Comparison of ENCODE assay signal across 24 mouse cellular contexts in genomic region chr8:127262926-127263325, GRCm38 (mm10).
"Had no signal": no experiment of that assay in that cellular context is flagged by ENCODE, and none has a peak within 500 bp of the region (broad histone marks: within the 10 kb centered on the region; RNA-seq: fewer than 3 reads in every experiment).

No protein-coding gene starts in this region.

- H3K4me1 ChIP-seq: intestine, embryonic 15.5 days had no signal

- H3K27ac ChIP-seq: gastrocnemius, adult 2 months; heart, adult 2 months; heart, embryonic 10.5 days; hindbrain, embryonic 10.5 days; intestine, embryonic 15.5 days; layer of hippocampus, adult 2 months; left cerebral cortex, adult 2 months; limb, embryonic 10.5 days; limb, embryonic 12.5 days; liver, embryonic 13.5 days had no signal

- ATAC-seq: hindbrain, embryonic 16.5 days; inflammation-experienced regulatory T-cells, adult 6 months; intestine, embryonic 15.5 days; intestine, postnatal 0 days had no signal

- H3K9ac ChIP-seq: heart, embryonic 12.5 days; intestine, embryonic 15.5 days; limb, embryonic 12.5 days; liver, embryonic 13.5 days had no signal

- DNase-seq: gastrocnemius, adult 2 months; gastrocnemius, postnatal 10 days; gastrocnemius, postnatal 25 days; heart, adult 2 months; heart, postnatal 10 days; heart, postnatal 4 days; kidney, adult 18-20 months; kidney, adult 8-10 months; kidney, postnatal 10 days; kidney, postnatal 25 days; liver; liver, embryonic 13.5 days had no signal

- H3K36me3 ChIP-seq: heart, embryonic 10.5 days; heart, embryonic 12.5 days; intestine, embryonic 15.5 days; limb, embryonic 10.5 days; limb, embryonic 12.5 days; liver, embryonic 13.5 days had no signal

- H3K9me3 ChIP-seq: heart, embryonic 10.5 days; intestine, embryonic 15.5 days; limb, embryonic 10.5 days; liver, embryonic 13.5 days had no signal

- H3K27me3 ChIP-seq: heart, embryonic 12.5 days; intestine, embryonic 15.5 days; limb, embryonic 12.5 days; liver, embryonic 13.5 days had no signal

- H3K4me2 ChIP-seq: heart, embryonic 12.5 days; intestine, embryonic 15.5 days; limb, embryonic 12.5 days; liver, embryonic 11.5 days; liver, embryonic 13.5 days had no signal

- H3K4me3 ChIP-seq: gastrocnemius, adult 2 months; heart, adult 2 months; heart, embryonic 10.5 days; heart, embryonic 12.5 days; hindbrain, embryonic 10.5 days; intestine, embryonic 15.5 days; layer of hippocampus, adult 2 months; left cerebral cortex, adult 2 months; limb, embryonic 10.5 days; limb, embryonic 12.5 days; liver, embryonic 13.5 days had no signal
